Mouse (Mus musculus) embryo, embryonic 11.5 days (tissue): ENCODE measurements around the gene Sh3gl1.

Experiments
- DNase-seq: peaks from one replicate; pipeline ENCODE4 v3.0.0-alpha.2; 2012; ENCODE audit warnings: low read depth, low spot score

The Sh3gl1 gene

DNA sequence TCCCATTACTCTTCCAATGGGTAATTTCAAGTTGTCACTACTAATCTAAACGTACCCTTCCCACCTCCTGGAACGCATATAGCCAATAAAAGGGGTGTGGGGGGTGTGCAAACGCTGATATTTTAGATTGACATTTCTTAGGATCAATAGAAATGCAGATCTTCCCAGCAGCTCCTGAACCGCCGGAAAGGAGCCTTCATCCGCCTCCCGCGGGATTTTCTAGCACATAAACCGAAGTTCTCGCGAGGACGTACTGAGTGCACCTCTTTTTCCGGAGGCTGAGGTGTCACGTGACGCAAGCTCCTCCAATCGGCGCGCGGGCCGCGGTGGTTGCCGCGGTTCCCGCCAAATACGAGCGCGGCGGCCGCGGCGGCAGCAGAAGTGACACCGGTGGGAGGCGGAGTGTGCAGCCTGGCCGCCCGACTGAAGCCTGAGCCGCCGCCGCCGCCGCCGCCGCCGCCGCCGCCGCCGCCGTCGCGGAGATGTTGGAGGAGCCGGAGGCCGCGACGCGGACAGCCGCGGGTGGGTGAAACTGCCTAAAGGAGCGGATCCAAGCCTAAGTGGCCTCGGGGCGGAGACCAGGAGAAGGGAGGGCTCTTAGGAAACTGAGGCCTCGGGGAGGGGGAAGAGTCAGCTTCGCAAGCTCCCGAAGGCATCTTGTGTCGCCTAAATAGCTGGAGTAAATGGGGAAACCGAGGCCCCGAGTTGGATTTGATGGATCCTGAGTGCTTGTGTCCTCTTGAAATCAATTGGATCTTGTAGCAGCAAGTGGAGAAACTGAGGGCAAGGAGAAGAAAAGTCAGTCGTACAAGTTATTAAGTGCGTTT is 3.8 kb upstream of the Sh3gl1 start, which contains the start of gene Chaf1a:
TSS of gene Chaf1a (plus strand) at position 410 of the 827 bp plus-strand sequence.
- DNase-seq, result peak; percentile 97

DNA sequence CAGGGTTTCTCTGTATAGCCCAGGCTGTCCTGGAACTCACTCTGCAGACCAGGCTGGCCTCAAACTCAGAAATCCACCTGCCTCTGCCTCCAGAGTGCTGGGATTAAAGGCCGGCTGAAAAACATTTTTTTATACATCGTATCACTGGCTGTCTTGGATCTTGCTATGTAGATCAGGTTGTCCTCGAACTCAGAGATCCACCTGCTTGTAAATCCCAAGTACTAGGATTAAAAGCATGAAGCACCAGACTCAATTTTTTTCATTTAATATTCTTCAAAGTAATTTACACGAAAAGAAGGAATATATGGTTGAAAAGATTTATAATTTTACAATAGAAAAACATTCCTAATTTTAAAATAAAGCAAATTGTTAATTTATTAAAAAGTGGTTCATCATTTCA is 2.9 kb upstream of the Sh3gl1 start:
- DNase-seq, result no peak

DNA sequence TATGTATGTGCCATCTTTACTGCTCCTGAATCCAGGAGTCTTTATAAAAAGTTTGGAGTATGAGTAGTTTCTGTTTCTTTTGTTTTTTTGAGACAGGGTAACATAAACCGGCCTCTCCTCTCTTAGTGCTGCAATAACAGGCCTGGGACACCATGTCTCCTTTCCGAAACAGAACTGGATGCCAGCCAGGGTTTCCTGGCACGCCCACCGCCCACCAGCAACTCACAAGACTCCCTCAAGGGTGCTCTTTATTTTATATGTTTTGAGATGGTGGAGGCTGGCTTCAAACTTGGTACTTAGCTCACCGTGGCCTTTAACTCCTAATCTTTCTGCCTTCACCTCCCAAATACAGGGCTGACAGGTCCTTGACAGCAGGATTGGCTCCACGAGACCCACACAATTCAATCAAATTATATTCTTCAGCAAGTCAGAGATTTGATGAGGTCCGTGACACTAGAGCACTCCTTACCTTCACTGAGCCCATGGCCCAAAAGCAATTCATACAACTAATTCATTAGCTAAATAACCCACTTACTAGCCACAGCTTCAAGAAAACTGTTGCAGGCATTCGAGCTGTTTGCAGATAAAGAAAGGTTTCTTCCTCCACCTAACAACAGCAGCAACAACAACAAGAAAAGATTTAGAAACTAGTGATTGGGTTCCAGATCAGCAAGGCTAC is 2.3 kb upstream of the Sh3gl1 start:
- no peak for DNase-seq

DNA sequence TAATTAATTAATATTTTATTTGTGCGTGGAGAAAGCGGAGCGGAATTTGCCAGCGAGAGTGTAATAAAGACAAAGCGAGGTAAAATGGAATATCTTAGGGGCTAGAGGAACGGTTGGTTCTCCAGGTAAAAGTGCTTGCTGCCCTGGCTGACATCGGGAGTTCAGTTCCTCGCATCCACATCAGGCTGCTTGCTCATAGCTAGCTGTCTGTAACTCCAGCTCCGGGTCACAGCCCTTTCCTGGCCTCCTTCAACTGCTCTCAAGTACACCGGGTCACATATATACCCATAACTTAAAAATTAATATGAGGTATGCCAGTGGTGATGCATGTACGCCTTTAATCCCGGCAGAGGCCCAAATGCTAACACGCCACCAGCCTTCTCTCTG is 459 bp upstream of the Sh3gl1 start:
- DNase-seq, result no peak

DNA sequence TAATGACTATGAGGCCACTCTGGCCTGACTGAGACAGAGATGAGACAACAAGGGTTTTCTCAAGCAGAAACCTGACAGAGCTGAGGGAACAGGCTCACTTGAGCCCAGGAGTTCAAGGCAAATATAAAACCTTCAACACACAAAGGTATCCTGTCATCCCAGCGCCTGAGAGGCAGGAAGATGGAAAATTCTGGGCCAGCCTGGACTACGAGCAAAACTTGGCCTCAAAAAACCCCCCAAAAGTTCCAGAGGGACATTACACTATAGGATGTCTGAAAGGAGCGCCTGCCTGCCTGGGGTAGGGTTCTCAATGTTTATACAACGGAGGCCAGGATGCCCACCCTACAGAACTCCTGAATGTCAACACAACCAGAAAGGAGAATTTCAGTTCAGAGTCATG is 1.2 kb downstream of the Sh3gl1 start:
- no peak for DNase-seq

DNA sequence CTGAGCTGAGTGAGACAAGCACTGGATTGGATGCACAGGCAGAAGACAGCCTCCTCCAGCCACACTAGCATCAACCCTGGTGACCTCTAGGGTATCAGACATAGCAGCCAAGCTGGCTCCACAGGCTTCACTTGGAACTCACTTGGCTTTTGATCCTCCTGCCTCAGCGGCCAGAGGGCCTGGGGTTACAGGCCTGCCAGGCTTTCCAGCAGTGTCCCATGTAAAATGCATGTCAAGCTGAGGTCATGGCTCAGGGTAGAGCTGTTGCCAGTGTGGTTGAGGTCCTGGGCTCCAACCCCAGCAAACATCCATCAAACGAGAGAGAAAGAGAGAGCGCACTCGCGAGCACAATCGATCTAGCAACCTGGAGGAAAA is 1.7 kb downstream of the Sh3gl1 start:
- no peak for DNase-seq

DNA sequence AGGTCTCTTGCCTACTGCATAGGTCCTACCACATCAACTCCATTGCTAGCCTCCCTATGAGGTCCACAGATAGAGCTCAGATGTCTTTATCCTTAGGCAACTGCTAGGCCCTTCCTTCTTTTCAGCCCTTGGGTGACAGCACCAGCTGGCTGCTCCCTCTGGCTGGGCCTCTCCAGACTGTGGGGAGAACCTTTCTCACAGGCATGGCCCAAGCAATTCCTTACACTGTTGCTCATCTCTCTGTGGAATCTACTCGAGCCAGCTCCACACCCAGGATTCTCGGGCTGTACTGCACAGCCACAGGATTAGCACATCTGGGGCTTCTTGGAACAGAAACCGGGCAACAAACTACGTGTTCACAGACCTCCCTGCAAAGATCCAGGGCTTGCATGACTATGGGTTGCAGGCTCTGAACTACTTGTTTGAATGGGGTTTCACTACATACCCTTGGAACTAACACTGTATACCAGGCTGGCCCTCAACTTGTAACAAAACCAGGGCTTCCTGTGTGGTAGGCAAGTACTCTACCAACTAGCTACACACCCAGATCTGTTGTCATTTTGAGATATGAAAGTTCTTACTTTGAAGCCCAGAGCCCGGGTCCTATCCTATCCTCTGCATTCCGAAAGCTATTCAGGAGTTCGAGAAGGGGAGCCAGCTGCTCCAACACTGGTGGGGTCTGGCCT is 2.3 kb downstream of the Sh3gl1 start:
- DNase-seq, result no peak

DNA sequence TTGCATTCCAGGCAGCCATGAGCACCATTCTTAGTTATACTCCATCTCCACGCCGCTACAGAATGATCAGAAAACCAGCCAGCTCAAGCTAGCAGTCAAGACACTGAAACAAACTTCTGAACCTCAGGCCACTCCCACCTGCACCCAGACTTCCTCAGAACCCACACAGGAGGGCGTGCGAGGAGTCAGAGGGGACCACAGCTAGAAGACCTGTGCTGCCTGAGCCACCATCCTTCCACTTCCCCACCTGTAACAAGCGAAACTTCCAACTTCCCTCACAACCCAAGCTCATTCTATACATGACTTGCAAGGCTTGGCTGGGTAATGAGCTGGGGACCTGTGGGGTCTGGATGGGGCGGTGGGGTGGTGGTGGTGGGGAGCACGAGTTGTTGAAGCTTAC is 3.6 kb downstream of the Sh3gl1 start:
- no peak for DNase-seq

DNA sequence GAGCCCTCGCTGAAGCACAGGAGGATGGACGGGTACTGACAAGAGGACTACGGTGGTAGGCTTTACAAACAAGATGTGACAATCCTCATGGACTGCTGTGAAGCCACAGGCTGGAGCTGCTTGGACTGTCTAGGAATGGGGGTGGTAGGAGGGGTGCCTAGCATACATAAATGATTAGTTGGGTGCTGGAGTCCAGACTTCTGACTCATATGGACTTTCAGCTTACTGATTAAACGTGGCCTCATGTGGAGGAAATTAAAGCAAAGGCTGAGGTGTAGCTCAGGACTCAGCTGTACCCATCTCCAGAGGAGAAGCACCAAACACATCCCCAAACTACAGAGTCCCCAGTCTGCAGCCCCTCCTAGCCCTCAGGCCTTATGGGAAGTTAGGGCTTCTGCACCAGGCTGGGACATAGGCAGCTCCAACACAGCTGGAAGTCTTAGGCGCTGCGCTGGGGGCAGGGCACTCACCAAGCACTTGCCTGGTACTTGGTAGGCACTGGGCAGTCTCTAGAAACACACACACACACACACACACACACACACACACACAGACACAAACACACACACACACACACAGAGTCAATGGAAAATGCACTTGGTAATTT is 4.2 kb downstream of the Sh3gl1 start:
- no peak for DNase-seq

DNA sequence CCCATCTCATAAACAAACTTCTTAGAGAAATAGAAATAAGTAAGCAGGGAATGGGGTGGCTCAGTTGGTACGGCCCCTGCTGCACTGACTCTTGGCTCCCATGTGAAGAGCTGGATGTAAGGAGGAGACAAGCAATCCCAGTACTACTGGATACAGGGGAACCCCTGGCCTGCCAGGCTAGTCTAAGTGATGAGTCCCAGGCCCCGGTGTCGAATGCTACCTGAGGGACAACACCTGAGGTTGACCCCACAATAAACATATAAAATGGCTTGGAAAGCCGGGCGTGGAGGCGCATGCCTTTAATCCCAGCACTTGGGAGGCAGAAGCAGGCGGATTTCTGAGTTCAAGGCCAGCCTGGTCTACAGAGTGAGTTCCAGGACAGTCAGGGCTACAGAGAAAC is 5.0 kb downstream of the Sh3gl1 start:
- DNase-seq, result no peak

DNA sequence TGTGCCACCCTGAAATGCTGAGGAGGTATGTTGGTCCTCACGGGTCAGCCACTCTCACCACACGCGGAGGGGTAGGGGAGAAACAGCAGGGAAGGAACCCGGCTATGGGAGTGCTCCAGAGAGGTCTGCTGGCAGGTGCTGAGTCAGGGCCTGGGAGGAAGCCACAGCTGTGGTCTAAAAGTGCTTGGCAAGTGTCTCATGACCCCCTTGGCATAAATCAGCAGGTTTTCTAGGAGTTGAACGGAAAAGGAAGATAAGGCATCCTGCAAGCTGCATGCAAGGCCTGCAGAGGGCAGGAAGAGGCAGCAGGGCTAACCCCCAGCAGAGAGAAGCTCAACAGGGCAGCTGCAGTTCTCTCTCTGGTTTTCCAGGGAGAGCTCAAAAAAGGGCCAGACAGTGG is 5.5 kb downstream of the Sh3gl1 start:
- no peak for DNase-seq

DNA sequence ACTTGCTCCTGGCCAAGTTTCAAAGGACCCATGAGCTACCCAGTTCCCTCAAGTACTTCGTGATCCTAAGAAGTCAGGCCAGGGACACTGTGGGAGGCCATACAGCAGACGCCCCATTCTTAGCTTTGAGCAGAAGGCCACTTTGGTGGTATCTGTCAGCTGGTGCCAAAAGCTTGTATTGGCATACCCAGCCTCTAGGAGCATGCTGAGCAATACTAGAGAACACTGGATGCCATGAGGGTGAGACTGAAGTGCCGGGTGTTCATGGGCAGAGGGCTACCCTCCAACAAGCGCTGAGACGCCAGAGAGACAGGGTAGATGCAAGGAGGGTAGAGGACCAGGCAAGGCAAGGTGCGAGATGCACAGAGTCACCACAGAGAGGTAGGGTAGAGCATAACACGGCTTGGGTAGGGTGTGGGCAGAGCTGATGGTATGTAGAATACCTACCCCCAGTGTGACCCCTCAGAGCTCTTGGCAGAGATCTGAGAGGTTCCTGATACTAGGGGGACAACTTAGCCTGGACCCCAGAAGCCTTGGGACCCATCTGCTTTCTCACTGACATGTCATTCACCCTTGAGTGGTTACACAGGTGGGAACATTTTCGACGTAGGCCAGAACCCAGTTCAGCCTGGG is 6.1 kb downstream of the Sh3gl1 start:
- no peak for DNase-seq

DNA sequence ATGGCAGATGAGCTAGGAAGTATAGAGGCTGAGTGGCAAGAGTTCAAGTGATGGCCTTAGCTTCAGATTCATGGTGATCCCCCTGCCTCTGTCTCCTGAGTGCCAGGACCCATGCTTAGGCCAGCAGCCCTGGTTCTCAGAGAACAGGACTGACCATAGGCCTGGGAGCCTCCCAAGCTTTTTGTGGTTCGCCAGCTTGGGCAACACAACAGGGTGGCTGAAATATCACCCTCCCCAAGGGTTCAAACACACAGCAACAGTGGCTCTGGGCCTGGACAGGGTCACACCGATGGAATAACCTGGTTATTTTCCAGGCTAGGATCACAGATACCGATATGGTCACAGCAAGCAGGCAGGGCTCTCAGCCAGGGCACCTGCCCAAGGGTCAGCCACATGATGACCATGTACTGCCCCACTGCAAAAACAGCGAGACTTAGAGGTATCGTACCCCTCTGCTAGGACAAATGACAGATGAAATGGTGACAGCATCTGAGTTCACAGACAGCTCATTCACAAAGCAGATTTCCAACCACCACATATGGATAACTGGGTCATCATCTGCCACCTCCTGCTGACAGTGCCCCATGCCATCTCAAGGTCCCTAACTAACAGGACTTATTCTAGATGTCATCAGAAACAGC is 8.5 kb downstream of the Sh3gl1 start:
- no peak for DNase-seq

DNA sequence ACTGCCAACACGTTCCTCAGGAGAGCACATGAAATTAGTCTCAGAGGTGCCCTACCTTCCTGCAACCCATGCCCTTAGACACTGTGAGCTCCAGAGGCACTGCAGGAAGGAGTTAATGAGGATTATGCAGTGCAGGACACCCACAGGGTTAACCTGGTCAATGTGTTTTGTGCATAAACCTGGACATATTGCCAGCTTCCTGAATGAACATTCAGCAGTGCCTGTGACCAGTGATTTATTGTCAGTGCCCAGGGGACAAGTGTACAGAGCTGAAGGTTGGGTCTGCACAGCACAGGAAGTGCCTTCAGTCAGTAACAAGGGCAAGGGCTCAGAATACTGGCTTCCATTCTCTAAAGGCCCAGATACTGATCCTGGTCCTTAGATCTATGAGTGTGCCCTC is 9.6 kb downstream of the Sh3gl1 start:
- DNase-seq, result no peak

DNA sequence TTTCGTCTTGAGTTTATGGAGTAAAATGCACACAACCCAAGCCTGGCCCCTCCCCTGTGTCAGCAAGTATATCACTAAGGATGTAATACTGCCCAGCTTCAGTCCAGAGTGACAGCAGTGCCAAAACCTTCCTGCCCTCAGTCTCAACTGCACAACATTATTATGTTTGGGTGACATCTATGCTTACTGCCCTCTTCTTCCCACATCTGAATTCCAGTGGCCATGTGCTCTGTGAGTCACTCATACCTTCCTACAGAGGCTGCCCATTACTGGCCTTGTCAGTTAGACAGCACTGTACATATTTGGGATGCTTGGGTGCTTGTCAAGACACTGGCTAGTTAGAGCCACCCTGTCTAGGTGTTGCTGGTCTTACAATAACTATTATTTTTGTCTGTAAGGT is 10.1 kb downstream of the Sh3gl1 start:
- DNase-seq, result no peak

DNA sequence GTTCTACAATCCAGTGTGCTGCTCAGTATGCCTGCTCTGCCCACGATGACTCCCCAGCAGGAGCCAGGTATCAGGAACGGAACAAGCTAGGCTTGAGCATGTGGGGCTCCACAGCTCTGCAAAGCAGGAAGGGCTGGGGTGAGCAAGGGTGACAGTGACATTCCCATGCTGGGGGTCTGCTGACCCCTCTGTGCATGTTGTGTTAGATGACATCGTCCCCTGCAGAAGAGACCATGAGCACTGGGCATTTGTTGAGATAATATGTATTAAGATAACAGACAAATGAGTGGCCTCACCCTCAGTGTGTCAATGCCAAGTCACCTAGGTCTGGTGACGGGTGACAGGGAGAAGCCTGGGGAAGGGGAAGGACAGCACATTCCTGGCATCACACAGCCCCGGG is 11.5 kb downstream of the Sh3gl1 start:
- DNase-seq, result no peak

DNA sequence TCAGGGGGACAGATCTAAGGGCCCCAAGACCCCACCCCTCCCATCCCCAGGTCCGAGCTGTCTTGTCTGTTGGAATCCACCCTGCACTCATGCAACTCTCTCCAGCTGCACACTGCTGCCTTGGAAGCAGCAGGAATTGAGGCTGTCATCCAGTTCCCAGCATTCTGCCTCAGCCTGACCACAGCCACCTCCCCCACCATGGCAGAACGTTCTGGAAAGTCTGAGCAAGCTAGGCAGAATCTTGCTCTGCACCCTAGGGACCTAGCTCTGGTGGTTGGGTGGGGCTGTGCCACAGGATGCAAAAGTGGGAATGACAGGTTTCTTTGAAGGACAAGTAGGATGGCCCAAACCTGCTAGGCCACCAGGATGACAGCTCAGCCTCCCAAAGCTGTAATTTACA is 12.0 kb downstream of the Sh3gl1 start:
- DNase-seq, result no peak

DNA sequence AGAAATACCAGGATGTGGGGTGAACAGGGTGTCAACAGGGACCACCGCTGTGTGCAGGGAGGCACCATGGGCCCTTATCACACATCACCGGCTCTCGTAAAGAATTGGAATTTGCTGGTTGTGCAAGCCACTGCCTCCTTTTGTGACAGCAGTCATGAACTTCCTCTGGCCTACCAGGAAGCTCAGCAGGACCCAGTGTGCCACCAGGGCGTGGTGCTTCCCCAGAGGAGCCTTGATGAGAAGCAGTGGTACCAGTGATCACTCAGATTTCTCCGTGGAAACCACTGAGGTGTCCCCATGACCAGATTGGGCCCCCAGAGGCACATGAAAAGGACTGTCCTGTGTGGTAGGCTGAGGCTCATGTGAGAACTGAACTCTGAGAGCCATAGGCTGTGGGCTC is 13.0 kb downstream of the Sh3gl1 start:
- no peak for DNase-seq

DNA sequence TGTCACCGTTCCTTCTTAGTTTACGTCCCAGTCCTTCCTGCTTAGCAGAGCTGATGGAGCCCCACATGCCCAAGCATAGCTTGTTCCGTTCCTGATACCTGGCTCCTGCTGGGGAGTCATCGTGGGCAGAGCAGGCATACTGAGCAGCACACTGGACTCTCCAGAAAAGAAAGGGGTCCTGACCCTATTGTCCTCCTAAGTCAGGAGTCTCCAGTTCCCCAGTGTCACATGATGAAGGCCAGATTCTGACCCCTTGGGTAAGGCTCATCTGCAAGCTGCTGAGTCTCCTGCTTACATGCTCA is 13.5 kb downstream of the Sh3gl1 start:
- DNase-seq, result no peak

DNA sequence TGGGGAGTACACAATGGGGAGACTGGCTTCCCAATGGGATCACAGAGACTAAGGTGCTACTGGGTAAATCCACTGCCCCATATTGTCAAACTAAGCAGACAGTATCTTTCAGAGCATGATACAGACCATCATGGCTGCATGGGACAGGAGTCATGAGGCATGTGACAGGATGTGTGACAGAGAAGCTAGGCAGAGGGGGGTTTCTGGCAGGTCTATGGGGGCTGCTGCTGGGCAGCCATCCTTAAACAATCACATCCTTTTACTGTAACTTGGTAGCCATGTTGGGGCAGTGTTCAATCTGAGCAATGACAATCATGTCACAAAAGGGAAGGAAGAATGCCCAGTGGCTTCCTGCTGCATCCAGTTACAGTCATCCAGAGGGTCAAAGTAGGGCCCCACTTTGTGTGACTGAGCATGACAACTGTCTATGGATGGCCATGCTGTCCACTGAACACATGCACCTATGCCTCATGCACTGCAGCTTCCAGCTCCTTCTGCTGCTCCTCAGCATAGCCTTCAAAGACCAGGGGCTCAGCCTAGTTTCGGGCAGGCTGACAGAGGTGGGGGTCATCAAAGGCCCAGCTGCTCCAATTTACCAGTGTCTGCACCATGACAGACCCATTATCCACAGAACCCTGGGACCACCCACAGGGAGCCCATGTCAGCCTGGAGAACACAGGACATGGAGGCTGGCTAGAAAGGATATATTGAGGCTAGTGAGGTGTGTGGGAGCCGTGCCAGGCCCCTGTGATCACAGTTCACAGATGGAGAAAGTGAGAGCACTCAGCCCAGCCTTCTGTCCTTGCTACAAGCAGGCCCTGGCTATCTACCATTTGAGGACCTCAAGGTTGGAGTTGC is 14.1 kb downstream of the Sh3gl1 start:
- no peak for DNase-seq
